Mouse (Mus musculus): ENCODE measurements around the gene Qtrt1.

DNA sequence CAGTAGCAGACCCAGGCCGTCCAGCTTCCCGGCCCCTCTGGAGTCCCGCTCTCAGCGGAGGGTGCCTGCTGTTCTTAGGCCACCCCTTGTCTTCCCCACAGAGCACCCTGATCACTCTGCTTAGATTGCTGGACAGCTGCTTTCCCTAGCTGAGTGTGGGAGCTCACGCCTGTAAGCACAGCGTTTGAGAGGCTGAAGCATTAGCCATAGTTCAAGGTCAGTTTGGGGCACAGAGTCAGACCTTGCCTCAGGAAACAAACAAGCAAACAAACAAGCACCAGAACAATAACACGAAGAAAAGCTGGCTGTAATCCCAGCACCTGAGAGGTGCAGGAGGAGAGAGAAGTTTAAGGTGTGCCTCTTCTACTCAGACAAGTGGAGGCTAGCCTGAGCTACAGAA lies 20.4 kb downstream of the Qtrt1 start:
- TF ChIP-seq FLI1 (IDR thresholded peaks at IDR 0.05; ENCODE audit: low read length) = no peak
- no peak for TF ChIP-seq GATA1 (IDR thresholded peaks at IDR 0.05; ENCODE audit: borderline replicate concordance, low read length)
